Mouse (Mus musculus): ENCODE data around the gene Ccdc194.

Ccdc194 gene

GRCm38 (mm10) chr8:71511644-71512043 lies 13.9 kb downstream of the Ccdc194 start, which contains the start of gene Plvap:
Plvap (minus strand) TSS chr8:71511752.
- DNase-seq (ENCODE audit: low spot score in 2 of 2): no peak

GRCm38 (mm10) chr8:71509316-71509715 lies 16.2 kb downstream of the Ccdc194 start:
- DNase-seq (ENCODE audit: low spot score in 2 of 2): no peak

- DNase-seq (ENCODE audit: low spot score in 2 of 2): peak in 1 of 2 experiments; percentile 68
Observed at GRCm38 (mm10) chr8:71507589-71508104, 17.9 kb downstream of the Ccdc194 start.

- no peak for DNase-seq (ENCODE audit: low spot score in 2 of 2)
Observed at GRCm38 (mm10) chr8:71505979-71506378, 19.5 kb downstream of the Ccdc194 start.

GRCm38 (mm10) chr8:71505326-71505725 lies 20.2 kb downstream of the Ccdc194 start:
- DNase-seq (ENCODE audit: low spot score in 2 of 2): no peak

- DNase-seq (ENCODE audit: low spot score in 2 of 2): no peak
Observed at GRCm38 (mm10) chr8:71504349-71504748, 21.2 kb downstream of the Ccdc194 start.

GRCm38 (mm10) chr8:71498816-71499690 lies 26.5 kb downstream of the Ccdc194 start:
- no peak for DNase-seq (ENCODE audit: low spot score in 2 of 2)

GRCm38 (mm10) chr8:71497881-71498501 lies 27.5 kb downstream of the Ccdc194 start:
- no peak for DNase-seq (ENCODE audit: low spot score in 2 of 2)

- DNase-seq (ENCODE audit: low spot score in 2 of 2): no peak
Observed at GRCm38 (mm10) chr8:71497077-71497645, 28.4 kb downstream of the Ccdc194 start.

GRCm38 (mm10) chr8:71496481-71496880 lies 29.0 kb downstream of the Ccdc194 start:
- DNase-seq (ENCODE audit: low spot score in 2 of 2): peak; percentile 48 to 87

GRCm38 (mm10) chr8:71495811-71496210 lies 29.7 kb downstream of the Ccdc194 start:
- DNase-seq (ENCODE audit: low spot score in 2 of 2): no peak

- peak; percentile 58 to 83 for DNase-seq (ENCODE audit: low spot score in 2 of 2)
Observed at GRCm38 (mm10) chr8:71495039-71495438, 30.5 kb downstream of the Ccdc194 start.

- DNase-seq (ENCODE audit: low spot score in 2 of 2): peak; percentile 84 to 85
Observed at GRCm38 (mm10) chr8:71488454-71488853, 37.1 kb downstream of the Ccdc194 start.

GRCm38 (mm10) chr8:71487691-71488445 lies 37.6 kb downstream of the Ccdc194 start, which contains the start of gene Gtpbp3:
Gtpbp3 (plus strand) TSS chr8:71488103.
- DNase-seq (ENCODE audit: low spot score in 2 of 2): peak; percentile 79 to 83

- DNase-seq (ENCODE audit: low spot score in 2 of 2): no peak
Observed at GRCm38 (mm10) chr8:71486136-71486529, 39.4 kb downstream of the Ccdc194 start.

- peak; percentile 73 to 84 for DNase-seq (ENCODE audit: low spot score in 2 of 2)
Observed at GRCm38 (mm10) chr8:71485142-71486135, 40.1 kb downstream of the Ccdc194 start, which contains the start of gene Ano8. Ano8 (minus strand) TSS chr8:71485963.

GRCm38 (mm10) chr8:71484736-71485135 lies 40.8 kb downstream of the Ccdc194 start:
- no peak for DNase-seq (ENCODE audit: low spot score in 2 of 2)

- DNase-seq (ENCODE audit: low spot score in 2 of 2): no peak
Observed at GRCm38 (mm10) chr8:71483932-71484331, 41.6 kb downstream of the Ccdc194 start.

- no peak for DNase-seq (ENCODE audit: low spot score in 2 of 2)
Observed at GRCm38 (mm10) chr8:71478943-71479342, 46.6 kb downstream of the Ccdc194 start.

- no peak for DNase-seq (ENCODE audit: low spot score in 2 of 2)
Observed at GRCm38 (mm10) chr8:71477196-71477845, 48.2 kb downstream of the Ccdc194 start.

Data from urinary bladder, postnatal 36 days (tissue).